Mouse (Mus musculus): Measurements from ENCODE around the gene Syn1. TPM values are rescaled to one million over a fixed set of nuclear protein-coding genes. Genes with fewer than 3 reads are reported as not detected.

The Syn1 gene
- under 1 TPM; 0.07 to 0.08 TPM for total RNA-seq (2021)
- long read RNA-seq, experiment 1: 0 reads
- long read RNA-seq, experiment 2: 0 reads

DNA sequence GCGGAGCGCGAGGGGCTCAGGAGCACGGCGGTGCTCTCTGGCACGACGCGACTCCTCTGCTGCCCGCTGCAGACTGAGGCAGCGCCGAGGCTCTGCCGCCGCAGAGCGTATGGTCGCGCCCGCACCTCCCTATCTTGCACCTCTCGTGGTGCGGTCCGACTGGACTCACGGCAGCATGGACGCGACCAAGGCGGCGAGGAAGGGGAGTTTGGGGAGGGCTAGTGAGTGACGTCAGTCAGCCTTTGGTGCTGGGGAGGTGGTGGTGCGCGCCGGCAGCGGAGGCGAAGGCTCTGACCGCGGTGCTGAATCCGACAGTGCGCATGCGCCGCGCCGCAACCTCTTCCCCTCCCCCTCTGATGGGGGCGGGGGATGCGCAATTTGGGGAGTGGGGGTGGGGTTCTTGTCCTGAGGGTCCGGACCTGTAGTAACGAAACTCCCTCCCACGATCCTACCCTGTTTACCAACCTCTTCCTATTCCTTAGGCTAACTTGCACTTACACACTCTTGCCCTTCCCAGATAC, at the start of gene Syn1:
Gene Syn1 (minus strand): TSS at position 161 of the 521 bp plus-strand sequence.
- intact Hi-C loops (cut with DNase I): no loop called here
- peak; percentile 45 to 58 for DNase-seq

DNA sequence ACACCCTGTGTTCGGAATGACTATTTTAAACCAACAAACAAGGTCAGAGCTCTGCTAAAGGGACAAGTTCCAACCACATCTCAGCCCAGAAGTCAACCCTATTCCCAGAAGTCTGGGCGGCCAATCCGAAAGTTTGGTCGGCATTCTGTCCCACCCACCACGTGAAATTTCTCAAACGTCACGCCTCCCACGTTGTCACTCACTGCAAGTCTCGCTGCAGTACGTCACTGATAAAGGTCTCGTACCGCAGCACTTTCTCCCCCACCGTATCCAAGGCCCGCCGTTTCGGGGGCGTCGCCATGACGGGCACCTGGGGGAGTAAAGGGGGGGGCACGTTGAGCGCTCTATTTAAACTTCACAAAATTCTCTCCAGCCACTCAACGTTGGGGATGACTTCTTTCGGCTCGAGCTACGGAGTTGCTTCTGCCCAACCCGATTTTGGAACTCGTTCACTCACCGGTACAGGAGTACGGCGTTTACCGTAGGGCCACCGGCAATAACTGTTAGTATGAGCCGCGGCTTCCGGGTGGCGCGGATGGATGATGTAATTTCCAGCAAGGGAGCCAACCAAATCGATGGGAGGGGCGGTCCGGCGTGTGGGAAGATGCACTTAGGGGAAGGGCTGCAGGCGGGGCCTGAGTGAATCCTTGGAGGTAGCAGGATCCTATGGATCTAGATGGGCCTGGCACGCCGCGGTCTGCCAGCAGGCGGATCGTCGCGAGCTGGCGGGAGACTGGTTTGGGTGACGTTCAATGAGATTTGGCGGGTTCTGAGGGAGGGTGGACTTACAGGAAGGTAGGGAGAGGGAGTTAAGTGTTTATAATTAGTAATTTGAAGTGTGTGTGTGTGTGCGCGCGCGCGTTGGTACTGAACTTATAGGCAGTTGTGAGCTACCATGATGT, 40.9 kb upstream of the Syn1 start, which contains the start of gene Uxt:
Gene Uxt (minus strand): TSS at position 541 of the 902 bp plus-strand sequence.
- DNase-seq: peak; percentile 76 to 81
- intact Hi-C loops (cut with DNase I): no loop called here

DNA sequence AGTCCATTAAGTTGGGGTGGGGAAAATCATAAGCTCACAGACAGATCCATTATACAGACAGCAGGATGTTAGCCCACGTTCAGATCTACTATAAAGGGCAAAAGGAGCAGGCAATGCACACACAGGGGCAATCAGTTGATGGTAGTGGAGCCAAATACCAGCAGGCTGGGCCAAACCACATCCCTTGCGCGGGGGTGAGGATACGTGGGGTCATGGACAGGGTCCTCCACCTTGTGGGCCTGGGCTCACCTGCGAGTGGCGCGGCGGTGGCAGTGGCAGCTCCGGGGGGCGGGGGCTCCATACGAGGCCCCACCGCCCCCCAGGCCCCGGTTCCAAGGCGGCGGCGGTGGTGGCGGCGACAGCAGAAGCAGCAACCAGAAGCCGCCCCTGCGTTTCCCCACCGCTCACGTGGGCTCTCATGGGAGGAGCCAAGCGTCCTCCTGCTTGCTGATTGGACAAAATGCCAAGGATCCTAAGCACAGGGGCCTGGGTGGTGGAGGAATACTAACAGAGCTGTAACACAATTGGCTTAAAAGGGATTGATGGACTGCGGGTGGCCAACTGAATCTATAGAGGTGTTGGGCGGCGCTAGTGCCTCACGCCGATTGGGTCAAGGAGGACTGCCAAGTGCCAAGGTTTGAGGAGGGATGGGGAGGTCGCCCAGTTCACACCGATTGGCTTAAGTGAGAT, 29.5 kb upstream of the Syn1 start, which contains the start of gene Elk1:
Gene Elk1 (minus strand): TSS at position 418 of the 690 bp plus-strand sequence.
- DNase-seq: peak; percentile 61 to 67
- intact Hi-C loops (cut with DNase I): no loop called here

DNA sequence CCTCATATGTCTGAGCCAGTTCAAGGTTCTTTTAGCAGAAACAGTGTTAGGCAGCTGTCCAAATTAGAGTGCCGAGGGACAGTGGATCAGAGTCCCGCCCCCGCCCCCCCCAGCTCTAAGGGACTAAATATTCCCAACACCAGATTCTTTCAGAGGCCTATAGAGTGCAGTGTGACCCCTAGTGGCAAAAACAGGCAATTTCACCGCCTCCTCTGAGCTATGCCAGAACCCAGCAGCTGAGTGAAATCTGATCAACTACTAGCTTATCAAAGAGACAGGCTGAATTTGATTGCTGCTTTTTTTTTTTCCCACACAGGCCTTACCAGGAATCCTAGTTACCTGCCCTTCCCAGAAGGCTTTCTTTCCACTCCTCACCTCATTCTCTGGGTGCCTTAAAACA, 25.3 kb upstream of the Syn1 start:
- peak; percentile 28 to 37 for DNase-seq
- intact Hi-C loops (cut with DNase I): no loop called here

DNA sequence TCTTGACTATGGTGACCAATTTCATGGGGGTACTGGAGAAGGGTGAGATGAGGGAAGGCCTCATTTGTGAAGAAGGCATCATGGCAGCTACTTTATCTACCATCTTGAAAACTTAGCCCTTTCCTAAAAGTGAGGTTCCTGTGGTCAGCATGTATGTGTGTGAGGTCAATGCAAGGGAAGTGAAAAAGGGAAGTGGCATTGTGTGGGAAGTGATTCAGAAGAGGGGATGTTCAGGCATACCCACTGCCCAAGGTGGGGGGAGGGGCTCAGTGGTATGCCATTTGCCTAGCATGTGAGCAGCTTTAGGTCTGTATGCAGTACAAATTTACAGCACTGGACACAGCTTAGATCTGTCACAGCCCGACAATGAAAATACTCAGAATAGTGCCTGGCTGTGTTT, 11.2 kb upstream of the Syn1 start:
- intact Hi-C loops (cut with DNase I): no loop called here
- DNase-seq: no peak

DNA sequence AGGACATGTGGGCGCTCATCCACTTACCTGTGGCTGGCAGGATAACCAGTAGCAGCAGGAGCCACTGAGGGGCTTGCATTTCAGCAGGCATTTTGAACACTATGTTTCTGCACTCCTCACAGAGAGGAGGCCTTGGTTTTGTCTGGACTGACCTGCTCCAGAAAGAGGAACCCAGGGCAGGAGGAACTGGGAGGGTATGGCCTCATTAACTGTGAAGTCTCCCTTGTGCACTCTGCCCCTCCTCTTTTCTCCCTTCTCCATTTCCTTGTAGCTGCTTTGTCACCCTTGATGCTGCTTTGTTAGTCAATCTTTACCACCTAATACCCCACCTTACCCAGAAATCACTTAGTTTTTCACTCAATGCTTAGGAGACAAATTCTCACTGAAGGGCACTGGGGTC, 10.6 kb upstream of the Syn1 start, which contains the start of gene Cfp:
Gene Cfp (minus strand): TSS at position 192 of the 400 bp plus-strand sequence.
- DNase-seq: no peak
- intact Hi-C loops (cut with DNase I): no loop called here

DNA sequence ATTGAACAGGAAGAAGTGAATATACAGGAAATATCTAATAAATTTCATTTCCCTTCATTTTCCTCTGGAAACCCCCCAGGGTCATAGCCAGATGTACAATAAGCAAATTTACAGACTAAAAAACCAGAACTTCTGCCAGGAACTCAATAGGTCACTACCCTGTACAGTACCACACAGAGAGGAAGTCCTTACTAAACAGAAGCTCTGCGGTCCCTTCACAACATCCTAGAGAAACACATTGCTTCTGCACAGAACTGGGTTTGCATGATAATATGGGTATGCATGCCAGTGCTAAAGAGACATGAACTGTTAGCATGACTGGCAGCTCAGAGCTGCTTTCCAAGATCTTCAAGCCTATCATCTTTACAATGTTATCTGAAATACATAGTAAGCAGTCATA, 9.1 kb upstream of the Syn1 start:
- intact Hi-C loops (cut with DNase I): no loop called here
- no peak for DNase-seq

DNA sequence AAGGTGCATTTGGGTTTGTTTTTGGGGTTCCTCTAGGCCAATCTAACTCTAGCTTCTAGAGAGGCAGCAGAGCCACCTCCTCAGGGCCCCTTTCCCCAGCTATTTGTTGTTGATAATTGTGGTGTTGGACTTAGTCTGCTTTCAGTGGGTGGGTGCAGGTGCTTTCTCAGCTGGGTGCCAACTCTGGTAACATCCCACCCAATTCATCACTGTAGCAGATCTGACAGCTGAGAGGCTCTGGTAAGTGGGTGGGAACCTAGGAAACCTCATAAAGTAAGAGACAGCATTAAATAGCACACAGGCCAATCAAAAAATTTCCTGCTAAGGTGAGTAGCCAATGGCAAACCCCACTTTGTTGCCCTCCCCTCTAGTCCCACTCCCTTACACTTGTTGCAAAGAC, 4.2 kb upstream of the Syn1 start:
- intact Hi-C loops (cut with DNase I): no loop called here
- no peak for DNase-seq

DNA sequence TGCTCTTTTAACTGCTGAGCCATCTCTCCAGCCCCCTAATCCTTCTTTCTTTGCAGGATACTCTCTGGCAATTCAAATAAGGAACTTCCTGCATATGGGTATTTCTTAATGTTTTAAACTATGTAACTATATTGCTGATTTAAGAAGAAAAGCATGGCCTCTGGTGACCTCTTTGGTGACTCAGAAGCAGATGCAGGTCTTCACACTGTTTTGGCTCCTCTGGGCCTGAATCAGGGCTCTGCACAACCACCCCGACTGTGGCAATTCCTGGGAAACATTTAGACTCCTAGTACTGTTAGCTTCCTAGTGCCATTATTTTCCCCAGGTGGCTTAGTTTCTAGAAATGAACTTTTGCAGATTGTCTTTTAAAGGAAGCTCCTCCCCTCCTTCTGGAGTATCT, 2.7 kb upstream of the Syn1 start:
- no peak for DNase-seq
- intact Hi-C loops (cut with DNase I): no loop called here

DNA sequence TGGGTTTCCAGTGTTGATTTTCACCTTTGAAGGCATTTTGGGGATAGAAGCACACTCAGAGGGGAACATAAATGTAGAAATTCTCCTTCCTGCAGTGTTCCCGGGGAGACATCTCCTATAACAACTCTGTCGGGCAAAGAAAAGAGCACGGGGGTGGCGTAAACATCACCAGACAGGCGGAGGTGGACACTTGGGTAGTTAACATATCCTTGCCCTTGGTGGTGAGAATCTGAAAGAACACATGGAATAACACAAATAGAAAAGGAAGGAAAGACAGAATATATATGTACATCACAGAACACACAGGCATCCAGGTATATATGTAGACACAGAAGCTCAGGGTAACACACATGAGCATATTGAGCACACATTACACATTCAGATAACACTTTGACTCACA, 562 bp upstream of the Syn1 start:
- no peak for DNase-seq
- intact Hi-C loops (cut with DNase I): no loop called here

DNA sequence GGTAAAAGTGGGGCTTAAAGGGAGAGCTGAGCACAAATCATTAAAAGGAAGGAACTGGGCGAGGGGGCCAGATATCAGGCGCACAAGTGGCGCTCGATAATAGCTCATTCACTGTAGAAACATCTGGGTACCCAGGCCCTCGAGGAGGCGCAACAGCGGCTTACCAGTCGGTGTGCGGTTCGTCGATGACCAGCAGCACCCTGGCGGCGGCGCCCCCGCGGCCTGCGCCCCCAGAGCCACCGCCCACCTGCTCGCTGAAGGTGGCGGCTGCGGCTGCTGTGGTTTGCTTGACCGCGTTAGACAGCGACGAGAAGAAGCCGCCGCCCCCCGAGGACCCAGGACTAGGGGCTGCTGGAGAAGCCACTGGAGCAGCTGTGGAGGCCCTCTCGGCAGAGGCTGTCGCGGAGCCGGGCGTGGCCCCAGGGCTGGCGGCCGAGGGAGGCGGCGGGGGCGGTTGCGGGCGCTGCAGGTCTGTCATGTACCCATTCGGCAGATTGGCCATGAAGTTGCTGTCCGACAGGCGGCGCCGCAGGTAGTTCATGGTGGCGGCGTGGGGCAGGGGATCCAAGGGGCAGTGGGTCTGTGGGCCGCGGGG, 458 bp downstream of the Syn1 start:
- intact Hi-C loops (cut with DNase I): no loop called here

DNA sequence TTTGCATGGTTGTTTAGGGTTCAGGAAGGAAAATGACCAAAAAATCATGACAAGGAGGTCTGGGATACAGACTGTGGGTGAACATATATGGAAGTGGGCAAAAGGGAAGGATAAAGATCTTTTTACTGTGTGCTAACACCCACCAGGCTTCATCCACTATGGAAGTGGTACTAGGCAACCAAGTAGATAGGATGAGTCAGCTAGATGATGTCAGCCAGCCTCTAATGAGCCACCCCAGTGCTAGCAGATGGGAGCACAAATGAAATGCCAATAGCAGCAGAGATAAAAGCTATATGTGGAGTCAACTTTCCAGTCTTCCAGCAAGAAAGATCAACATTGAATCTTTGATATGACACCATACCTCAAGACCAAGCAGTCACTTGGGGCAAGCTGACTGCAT, 5.7 kb downstream of the Syn1 start:
- intact Hi-C loops (cut with DNase I): no loop called here
- DNase-seq: no peak

More for the DNA sequence above, 458 bp downstream of the Syn1 start:
- no peak for DNase-seq

DNA sequence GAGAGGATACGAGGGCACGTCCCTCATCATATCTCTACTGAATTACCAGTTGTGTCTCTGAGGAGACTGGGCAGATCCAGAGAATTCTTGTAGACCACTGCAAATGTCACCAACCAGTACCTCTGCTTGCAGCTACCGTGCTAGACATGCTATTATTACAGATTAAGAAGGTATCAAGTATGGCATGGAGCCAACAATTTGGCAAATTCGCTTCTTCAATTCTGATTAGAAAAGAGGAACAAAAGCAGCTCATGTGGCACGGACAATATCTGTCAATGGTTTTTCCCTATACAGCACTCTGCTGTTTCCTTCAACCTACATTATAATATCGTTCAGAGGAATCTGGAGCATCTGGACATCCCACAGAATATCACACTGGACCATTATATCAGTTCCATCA, 7.1 kb downstream of the Syn1 start:
- intact Hi-C loops (cut with DNase I): no loop called here
- DNase-seq: no peak

DNA sequence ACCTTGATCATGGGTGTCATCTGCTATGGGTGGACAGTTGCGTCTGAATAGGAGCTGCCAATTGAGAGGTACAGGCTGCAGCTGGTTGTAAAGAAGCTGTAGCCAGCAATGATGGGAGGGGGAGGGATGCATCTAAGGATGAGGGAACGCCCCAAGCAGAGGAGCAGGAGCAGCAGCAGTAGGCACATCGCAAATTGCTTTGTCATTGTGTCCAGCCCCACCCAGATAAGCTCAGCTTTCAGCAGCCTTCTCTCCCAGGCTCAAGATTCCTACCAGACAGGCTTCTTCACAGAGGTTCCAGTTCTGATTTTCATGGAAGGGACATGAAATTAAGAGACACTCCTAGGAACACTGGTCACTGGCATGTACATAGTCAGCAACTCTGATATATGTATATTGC, 10.7 kb downstream of the Syn1 start:
- intact Hi-C loops (cut with DNase I): no loop called here
- DNase-seq: no peak

DNA sequence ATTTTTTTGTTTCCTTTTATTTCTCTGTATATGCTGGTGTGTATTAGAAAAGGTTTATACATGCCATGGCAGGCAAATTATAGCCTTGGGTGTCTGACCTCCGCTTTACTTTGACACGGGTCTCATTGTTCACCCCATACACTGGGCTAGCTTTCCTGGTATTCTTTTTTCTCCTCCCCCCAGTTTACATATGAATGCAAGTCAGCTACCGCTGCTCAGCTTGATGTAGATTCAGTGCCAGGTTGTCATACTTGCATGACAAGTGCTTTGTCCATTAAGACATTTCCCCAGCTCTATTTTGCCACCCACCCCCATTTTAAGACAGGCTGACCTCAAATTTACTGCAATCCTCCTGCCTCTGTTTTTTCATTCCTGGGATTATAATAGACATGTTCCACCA, 45.6 kb downstream of the Syn1 start:
- no peak for DNase-seq
- intact Hi-C loops (cut with DNase I): no loop called here

DNA sequence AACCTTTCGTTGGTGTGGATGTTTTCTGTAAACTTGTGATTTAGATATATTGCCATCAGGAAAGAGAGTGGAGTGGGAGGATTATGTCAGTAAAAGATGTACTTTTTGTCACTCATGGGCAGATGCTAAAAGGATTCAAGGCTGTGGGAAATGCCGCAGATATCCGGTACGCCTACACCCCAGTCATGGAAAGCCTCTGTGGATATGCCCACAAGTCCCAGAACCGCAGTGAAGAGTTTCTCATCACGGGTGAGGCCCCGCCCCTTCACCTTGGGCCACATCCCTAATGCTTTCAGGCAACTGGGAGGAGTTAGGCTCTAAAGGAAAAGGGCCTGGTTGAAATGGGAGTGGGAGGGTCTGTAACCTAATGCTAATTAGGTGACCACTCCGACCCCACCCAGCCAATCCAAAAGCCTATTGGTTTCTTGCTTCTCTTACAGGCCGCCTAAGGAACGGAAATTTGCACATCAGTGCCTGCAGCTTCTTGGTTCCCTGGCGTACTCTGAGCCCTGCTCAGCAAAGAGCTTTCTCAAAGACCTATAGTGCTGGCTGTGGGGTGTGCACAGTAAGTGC, 47.8 kb downstream of the Syn1 start:
- intact Hi-C loops (cut with DNase I): no loop called here
- no peak for DNase-seq

DNA sequence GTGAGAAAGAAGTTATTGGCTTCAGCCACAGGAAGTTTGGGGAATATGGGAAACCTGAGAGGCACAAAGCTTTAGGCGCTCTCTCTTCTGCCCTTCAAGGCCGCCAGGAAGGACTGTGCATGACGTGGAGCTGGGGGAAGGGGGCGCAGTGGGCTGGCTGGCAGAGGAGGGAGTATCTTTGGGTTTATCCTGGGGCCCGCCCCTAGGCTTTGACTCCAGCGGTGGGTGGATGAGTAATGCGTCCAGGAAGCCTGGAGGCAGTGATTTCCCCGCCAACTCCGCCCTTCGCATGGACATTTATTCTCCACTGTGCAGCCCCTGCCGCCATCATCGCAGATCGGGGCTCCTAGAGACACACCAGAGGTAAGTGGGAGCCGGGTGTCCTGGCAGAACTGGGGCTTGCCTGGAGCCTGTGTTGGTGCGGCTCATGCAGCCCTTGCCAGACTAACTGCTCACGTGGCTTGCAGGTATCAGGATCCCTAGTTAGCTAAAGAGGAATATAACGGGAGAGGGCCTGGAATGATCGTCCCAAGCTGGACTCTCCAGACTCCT, 50.8 kb downstream of the Syn1 start, which contains the start of gene Timp1:
Gene Timp1 (plus strand): TSS at position 205 of the 552 bp plus-strand sequence.
- peak in 1 of 2 experiments; percentile 16 for DNase-seq
- intact Hi-C loops (cut with DNase I): no loop called here

DNA sequence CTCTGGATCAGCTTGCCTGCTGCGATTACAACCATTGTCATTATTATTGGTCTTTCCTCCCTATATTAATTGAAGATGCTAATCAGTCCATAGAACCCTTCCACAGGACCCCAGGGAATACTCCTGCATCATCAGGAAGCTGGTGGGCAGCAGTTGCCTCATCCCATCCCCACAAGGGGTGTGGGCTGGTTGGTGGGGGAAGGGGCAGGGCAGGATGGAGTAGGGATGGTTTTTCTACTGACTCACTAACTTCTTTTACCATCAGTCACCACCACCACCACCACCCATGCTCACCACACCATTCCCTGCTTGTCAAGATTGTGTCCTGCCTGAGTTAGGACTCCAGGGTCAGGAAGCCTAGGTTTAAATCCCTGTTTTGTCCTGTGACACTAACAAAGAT, 51.6 kb downstream of the Syn1 start:
- intact Hi-C loops (cut with DNase I): no loop called here

DNA sequence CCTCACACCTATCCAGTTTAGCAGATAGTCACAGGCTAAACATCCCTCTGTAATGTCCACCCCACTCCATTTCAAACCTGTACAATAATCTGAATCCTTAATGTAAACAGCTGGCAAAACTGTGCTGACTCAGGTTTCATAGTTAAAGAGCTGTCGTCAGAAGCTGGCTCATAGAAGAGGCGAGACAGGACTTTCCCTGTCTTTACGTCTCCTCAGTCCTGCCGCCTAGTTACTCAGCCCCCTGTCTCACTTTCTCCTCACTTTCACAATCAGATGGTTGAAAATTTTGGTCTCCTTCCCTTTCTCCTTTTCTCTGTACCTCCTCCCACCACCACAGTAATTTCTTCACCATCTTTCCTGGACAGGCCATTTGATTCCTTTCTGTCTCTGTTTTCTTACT, 52.7 kb downstream of the Syn1 start:
- intact Hi-C loops (cut with DNase I): no loop called here
- no peak for DNase-seq

More for the DNA sequence above, 51.6 kb downstream of the Syn1 start:
- no peak for DNase-seq
